Mouse (Mus musculus): ENCODE results near the gene Stra6. TPM values are rescaled to one million over a fixed set of nuclear protein-coding genes. Genes with fewer than 3 reads are reported as not detected.
A peak's percentile ranks its signal among the peaks of the same experiment; 100 is the strongest.

Gene Stra6
- total RNA-seq, 2 experiments from 2014 or later = 1.1 to 1.5 TPM

DNA sequence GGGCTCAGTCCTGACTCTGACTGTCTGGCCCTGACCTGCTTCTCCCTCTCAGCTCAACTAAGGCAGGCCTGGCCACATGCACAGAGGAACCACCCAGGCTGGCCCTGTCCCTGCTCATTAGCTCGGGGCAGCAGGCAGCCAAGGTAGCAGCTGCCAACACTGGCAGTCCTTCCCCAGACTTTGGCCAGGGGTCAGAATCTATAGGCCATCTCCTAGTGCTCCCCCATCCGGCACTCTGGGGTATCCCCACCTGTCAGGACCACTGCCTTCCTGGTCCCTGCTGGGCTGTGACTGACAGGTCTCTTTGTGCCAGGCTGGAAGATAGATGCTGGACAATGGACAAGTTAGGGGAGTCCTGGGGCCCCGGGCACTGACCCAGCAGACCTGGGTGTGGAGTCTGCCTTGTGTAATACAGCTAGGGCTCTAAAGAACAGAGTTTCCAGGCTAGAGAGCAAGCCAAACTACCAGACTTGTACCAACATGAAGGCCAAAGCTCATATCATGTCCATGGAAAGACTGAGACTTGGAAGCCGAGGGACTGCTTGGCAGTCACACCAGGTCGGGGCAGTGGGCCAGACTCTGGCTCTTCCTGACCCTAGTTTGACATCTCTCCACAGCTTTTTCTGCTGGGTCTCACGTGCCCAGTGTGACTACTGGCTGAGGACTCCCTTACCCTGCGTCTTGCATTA is 29.1 kb downstream of the Stra6 start:
- DNase-seq (ENCODE audit: low spot score in 2 of 2) = peak; percentile 39

DNA sequence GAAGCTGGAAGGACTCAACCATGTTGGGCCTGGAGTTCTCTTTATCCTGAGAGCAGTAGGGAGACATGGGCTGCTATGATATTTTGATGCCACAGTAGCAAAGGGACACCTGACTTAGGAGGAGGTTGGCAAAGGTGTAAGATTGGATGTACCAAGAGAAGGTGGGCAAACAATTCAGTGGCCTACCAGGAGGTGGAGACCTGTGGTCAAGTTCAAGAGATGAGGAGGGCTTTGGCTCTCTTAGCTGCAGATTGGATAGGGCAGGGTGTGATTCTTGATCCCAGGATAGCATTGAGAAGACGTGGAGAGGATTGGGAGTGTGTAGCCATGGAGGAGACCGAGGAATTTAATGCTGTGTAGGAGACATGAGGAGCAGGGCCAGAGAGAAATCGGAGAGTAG is 30.2 kb downstream of the Stra6 start:
- no peak for DNase-seq (ENCODE audit: low spot score in 2 of 2)

GRCm38 (mm10) chr9:58095977-58096376 is 32.4 kb downstream of the Stra6 start:
- DNase-seq (ENCODE audit: low spot score in 2 of 2) = no peak

GRCm38 (mm10) chr9:58096629-58097301 is 33.2 kb downstream of the Stra6 start:
- no peak for DNase-seq (ENCODE audit: low spot score in 2 of 2)

- DNase-seq (ENCODE audit: low spot score in 2 of 2) = no peak
These were observed 36.4 kb downstream of the Stra6 start for GRCm38 (mm10) chr9:58099836-58100565.

DNA sequence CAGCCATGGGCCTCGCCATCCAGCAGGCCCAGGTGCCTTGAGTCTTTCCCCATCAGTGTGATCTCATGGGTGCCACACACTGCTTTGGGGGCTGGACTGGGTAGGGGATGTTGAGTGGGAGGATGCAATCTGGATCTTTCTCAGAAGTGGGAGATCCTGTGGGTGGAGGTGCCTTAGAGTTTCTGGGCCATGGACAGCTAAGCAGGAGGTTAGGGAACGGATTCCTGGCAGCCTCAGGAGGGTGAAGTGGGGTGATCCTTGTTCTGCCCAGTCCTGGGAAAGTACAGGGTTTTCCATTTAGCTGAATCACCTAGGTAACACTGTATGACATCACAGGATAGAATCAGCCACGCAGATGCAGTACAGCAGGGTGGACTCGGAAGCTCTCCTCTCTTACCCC is 38.4 kb downstream of the Stra6 start:
- DNase-seq (ENCODE audit: low spot score in 2 of 2) = no peak

DNA sequence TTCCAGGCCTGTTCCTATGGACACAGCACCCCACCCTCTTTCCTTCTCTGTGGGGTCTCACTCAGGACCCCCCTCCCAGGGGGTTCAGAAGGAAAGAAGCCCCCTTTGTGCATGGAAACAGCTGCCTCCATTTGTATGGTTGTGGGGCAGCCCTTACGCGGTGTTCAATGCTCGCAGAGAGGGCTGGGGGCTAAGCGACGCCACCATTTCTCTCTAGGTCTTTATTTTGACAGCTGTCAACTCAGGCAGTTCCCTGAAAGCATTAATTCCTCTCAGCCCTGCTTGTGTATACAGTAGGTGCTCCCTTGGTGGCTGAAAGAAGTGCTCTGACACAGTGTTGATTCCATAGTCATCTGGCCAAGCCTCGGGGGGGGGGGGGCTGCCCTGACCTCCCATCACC is 40.1 kb downstream of the Stra6 start:
- no peak for DNase-seq (ENCODE audit: low spot score in 2 of 2)

GRCm38 (mm10) chr9:58105595-58106169 is 42.1 kb downstream of the Stra6 start:
- DNase-seq (ENCODE audit: low spot score in 2 of 2) = no peak

GRCm38 (mm10) chr9:58107494-58107893 is 43.9 kb downstream of the Stra6 start:
- no peak for DNase-seq (ENCODE audit: low spot score in 2 of 2)

- DNase-seq (ENCODE audit: low spot score in 2 of 2) = no peak
These were observed 47.2 kb downstream of the Stra6 start for GRCm38 (mm10) chr9:58110787-58111186.

- peak in 1 of 2 experiments; percentile 21 for DNase-seq (ENCODE audit: low spot score in 2 of 2)
These were observed 47.8 kb downstream of the Stra6 start for GRCm38 (mm10) chr9:58111431-58111830.

DNA sequence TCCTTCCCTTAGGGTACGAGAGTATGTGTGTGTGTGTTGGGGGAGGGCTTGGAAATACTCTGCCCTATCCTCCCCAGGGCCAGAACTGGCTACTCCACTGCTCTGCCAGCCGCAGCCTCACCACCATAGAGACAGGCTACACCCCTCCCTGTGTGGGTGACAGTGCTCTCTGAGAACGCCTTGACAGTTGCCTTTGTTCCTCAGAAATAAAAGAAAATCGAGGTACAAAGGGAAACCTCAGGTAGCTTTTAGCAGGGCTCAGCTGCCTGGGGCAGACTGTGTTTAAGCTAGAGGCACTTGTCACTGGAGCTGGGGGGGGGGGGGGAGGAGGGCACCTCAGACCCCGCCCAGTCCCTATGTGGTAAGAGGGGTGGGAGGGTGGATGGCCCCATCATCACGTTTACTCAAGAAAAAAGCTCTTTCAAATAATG is 48.7 kb downstream of the Stra6 start:
- no peak for DNase-seq (ENCODE audit: low spot score in 2 of 2)

GRCm38 (mm10) chr9:58112866-58113278 is 49.3 kb downstream of the Stra6 start:
- DNase-seq (ENCODE audit: low spot score in 2 of 2) = no peak

- DNase-seq (ENCODE audit: low spot score in 2 of 2) = no peak
These were observed 49.8 kb downstream of the Stra6 start for GRCm38 (mm10) chr9:58113279-58113884.

- DNase-seq (ENCODE audit: low spot score in 2 of 2) = no peak
These were observed 50.4 kb downstream of the Stra6 start for GRCm38 (mm10) chr9:58114019-58114418.

GRCm38 (mm10) chr9:58115297-58115925 is 51.8 kb downstream of the Stra6 start:
- DNase-seq (ENCODE audit: low spot score in 2 of 2) = no peak

DNA sequence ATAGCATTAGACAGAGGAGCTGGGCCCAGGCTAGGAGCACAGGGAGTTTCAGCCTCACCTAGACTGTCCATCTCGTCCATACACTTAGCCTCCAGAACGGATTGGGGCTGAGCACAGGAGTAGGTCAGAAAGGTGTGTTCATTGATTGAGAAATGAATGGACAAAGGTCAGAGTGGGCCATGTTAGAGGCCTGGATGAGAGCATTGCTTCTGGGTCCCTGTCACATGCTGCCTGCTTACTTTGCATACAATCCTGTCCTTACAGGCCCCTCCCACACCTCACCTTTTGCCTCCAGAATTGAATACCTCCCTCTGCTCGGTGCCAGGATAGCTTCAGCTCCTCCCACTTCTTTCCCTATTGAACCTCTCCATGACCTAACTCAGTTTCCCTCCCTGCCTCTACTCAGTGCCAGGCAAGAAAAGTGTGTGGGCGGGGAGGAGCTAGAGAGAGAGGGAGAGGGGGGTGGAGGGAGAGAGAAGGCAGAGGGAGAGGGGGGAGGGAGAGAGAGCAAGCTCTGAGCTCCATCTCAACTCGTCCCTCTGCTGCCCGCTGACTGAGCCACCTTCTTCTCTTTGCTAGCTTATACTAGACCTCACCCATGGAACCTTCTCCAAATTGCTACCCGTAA is 52.5 kb downstream of the Stra6 start:
- DNase-seq (ENCODE audit: low spot score in 2 of 2) = no peak

DNA sequence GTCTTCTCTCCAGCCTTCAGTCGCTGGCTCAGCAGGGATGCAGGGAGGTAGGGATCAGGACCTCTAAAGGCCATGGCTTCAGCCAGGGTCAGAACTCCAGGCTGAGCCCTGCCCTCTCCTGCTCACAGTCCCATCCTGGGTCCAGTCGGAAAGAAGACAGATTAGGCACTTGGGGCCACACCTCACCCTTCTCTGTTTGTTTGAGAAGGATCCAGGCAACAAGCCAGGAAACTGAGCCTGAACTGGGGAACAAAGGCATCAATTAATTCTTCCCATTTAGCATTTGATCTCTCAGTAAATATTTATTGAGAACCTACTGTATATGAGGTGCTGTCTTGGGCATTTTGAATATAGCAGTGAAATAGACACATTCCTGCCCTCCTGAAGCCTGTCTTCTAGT is 55.1 kb downstream of the Stra6 start, which contains the start of gene Ccdc33:
Gene Ccdc33 (minus strand): TSS at position 153 of the 400 bp plus-strand sequence.
- DNase-seq (ENCODE audit: low spot score in 2 of 2) = no peak

GRCm38 (mm10) chr9:58125085-58125484 is 61.5 kb downstream of the Stra6 start:
- no peak for DNase-seq (ENCODE audit: low spot score in 2 of 2)

- no peak for DNase-seq (ENCODE audit: low spot score in 2 of 2)
These were observed 62.2 kb downstream of the Stra6 start for GRCm38 (mm10) chr9:58125811-58126210.

All from adrenal gland, adult 18-20 months (tissue).